Mouse (Mus musculus): Measurements from ENCODE around the gene Adam15. TPM values are rescaled to one million over a fixed set of nuclear protein-coding genes. Genes with fewer than 3 reads are reported as not detected.
A peak's percentile ranks its signal among the peaks of the same experiment; 100 is the strongest.

Gene Adam15
- polyA plus RNA-seq, 1 experiment: 78.4 TPM

DNA sequence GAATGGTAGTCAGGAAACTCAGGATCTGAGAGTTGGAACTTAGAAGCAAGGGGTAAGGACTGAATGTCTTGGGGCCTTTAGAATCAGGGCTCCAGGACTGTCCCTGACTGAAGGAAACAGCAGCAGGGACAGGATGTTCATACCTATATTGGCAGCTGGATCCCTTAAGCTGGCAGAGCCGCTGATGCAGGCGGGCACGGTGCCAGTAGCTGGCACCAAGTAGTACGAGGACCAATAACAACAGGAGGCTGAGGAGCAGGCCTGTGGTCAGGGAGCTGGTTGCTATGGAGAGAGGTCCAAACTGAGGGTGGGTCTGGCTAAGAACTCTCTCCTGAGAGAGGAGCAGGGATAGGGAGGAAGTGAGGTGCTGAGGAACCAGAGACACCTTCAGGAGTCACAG, 8.0 kb downstream of the Adam15 start:
- no peaks in the 10 kb centered on the region for H3K79me2 ChIP-seq (ENCODE audit: control insufficient read depth, insufficient read depth)
- no peak overlapping the region for H3K4me2 ChIP-seq (ENCODE audit: low read depth)
- no peaks in the 10 kb centered on the region for H3K36me3 ChIP-seq (ENCODE audit: control insufficient read depth, insufficient read depth)
- no peaks in the 10 kb centered on the region for H3K27me3 ChIP-seq (ENCODE audit: control insufficient read depth, insufficient read depth, insufficient read length)
- H3ac ChIP-seq (ENCODE audit: control insufficient read depth, insufficient read length): no peak overlapping the region
- TF ChIP-seq POLR2AphosphoS2 (IDR thresholded peaks at IDR 0.05; ENCODE audit: insufficient read length, low read depth): no peak
- TF ChIP-seq MYOG (IDR thresholded peaks at IDR 0.05; ENCODE audit: control insufficient read depth in 1 of 3, insufficient read depth in 1 of 3, insufficient read length in 2 of 3, low read depth in 2 of 3): no peak
- TF ChIP-seq CEBPB (IDR thresholded peaks at IDR 0.05; ENCODE audit: insufficient read depth, poor library complexity, severe bottlenecking): no peak
- no peak overlapping the region for H3K4me3 ChIP-seq

DNA sequence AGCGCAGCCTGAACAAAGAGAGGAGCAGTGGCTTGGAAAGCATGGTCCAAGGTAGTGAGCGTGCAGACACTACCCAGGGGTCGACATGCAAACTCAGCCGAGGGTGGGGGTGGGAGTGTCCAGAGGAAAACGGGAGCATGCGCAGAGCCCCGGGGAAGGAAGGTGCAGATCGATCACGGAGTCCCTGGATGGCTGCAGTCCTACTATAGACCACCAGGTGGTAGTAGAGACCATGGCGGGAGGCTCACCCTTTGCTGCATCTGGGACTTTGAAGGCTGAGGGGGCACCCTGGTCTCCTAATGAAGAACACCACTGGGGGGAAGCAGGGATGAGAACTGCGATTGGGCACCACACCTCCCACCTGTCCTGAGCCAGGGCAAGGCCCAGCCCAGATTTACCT, 9.3 kb downstream of the Adam15 start:
- Histone ChIP-seq H3K79me2 (ENCODE audit: control insufficient read depth, insufficient read depth) (no peaks in the 10 kb centered on the region), H3K4me3 (no peak overlapping the region), H3K36me3 (ENCODE audit: control insufficient read depth, insufficient read depth) (no peaks in the 10 kb centered on the region), H3ac (ENCODE audit: control insufficient read depth, insufficient read length) (no peak overlapping the region), H3K27me3 (ENCODE audit: control insufficient read depth, insufficient read depth, insufficient read length) (no peaks in the 10 kb centered on the region), H3K4me2 (ENCODE audit: low read depth) (no peak overlapping the region)
- TF ChIP-seq TCF3 (IDR thresholded peaks at IDR 0.05; ENCODE audit: insufficient read length, low read depth) (no peak), MAX (IDR thresholded peaks at IDR 0.05; ENCODE audit: low read depth) (no peak), MYOG (IDR thresholded peaks at IDR 0.05; ENCODE audit: control insufficient read depth in 1 of 3, insufficient read depth in 1 of 3, insufficient read length in 2 of 3, low read depth in 2 of 3) (no peak), TCF12 (IDR thresholded peaks at IDR 0.05; ENCODE audit: insufficient read depth, poor library complexity, severe bottlenecking) (no peak), MYOD1 (IDR thresholded peaks at IDR 0.05; ENCODE audit: control insufficient read depth in 1 of 3, insufficient read length in 2 of 3, low read depth in 2 of 3) (no peak), CEBPB (IDR thresholded peaks at IDR 0.05; ENCODE audit: insufficient read depth, poor library complexity, severe bottlenecking) (no peak), POLR2AphosphoS2 (IDR thresholded peaks at IDR 0.05; ENCODE audit: insufficient read length, low read depth) (no peak), E2F4 (IDR thresholded peaks at IDR 0.05; ENCODE audit: insufficient read depth) (no peak), SRF (IDR thresholded peaks at IDR 0.05; ENCODE audit: control insufficient read depth, insufficient read length, low read depth) (no peak), REST (IDR thresholded peaks at IDR 0.05; ENCODE audit: insufficient read depth, insufficient read length) (no peak), POLR2A (IDR thresholded peaks at IDR 0.05; ENCODE audit: insufficient read length, low read depth) (no peak)

GRCm38 (mm10) chr3:89339416-89339815, 10.4 kb downstream of the Adam15 start:
- H3K79me2 ChIP-seq (ENCODE audit: control insufficient read depth, insufficient read depth): no peaks in the 10 kb centered on the region
- no peak overlapping the region for H3K4me3 ChIP-seq
- H3ac ChIP-seq (ENCODE audit: control insufficient read depth, insufficient read length): no peak overlapping the region
- H3K36me3 ChIP-seq (ENCODE audit: control insufficient read depth, insufficient read depth): no peaks in the 10 kb centered on the region
- no peak for TF ChIP-seq MYOD1 (IDR thresholded peaks at IDR 0.05; ENCODE audit: control insufficient read depth in 1 of 3, insufficient read length in 2 of 3, low read depth in 2 of 3)
- no peak for TF ChIP-seq POLR2AphosphoS2 (IDR thresholded peaks at IDR 0.05; ENCODE audit: insufficient read length, low read depth)
- TF ChIP-seq MAX (IDR thresholded peaks at IDR 0.05; ENCODE audit: low read depth): no peak
- no peak for TF ChIP-seq TCF3 (IDR thresholded peaks at IDR 0.05; ENCODE audit: insufficient read length, low read depth)
- no peak for TF ChIP-seq CEBPB (IDR thresholded peaks at IDR 0.05; ENCODE audit: insufficient read depth, poor library complexity, severe bottlenecking)
- TF ChIP-seq MYOG (IDR thresholded peaks at IDR 0.05; ENCODE audit: control insufficient read depth in 1 of 3, insufficient read depth in 1 of 3, insufficient read length in 2 of 3, low read depth in 2 of 3): no peak
- TF ChIP-seq POLR2A (IDR thresholded peaks at IDR 0.05; ENCODE audit: insufficient read length, low read depth): no peak
- TF ChIP-seq TCF12 (IDR thresholded peaks at IDR 0.05; ENCODE audit: insufficient read depth, poor library complexity, severe bottlenecking): no peak
- TF ChIP-seq REST (IDR thresholded peaks at IDR 0.05; ENCODE audit: insufficient read depth, insufficient read length): no peak
- no peak for TF ChIP-seq SRF (IDR thresholded peaks at IDR 0.05; ENCODE audit: control insufficient read depth, insufficient read length, low read depth)
- no peak for TF ChIP-seq USF1 (IDR thresholded peaks at IDR 0.05; ENCODE audit: low read depth)
- no peak for TF ChIP-seq E2F4 (IDR thresholded peaks at IDR 0.05; ENCODE audit: insufficient read depth)
- no peaks in the 10 kb centered on the region for H3K27me3 ChIP-seq (ENCODE audit: control insufficient read depth, insufficient read depth, insufficient read length)
- no peak overlapping the region for H3K4me2 ChIP-seq (ENCODE audit: low read depth)

- no peaks in the 10 kb centered on the region for H3K36me3 ChIP-seq (ENCODE audit: control insufficient read depth, insufficient read depth)
Measured at GRCm38 (mm10) chr3:89337721-89338578, 11.8 kb downstream of the Adam15 start, which contains the start of gene Efna4. Efna4 (minus strand) TSS chr3:89338028.

More at GRCm38 (mm10) chr3:89337721-89338578, 11.8 kb downstream of the Adam15 start, which contains the start of gene Efna4:
- TF ChIP-seq POLR2A (IDR thresholded peaks at IDR 0.05; ENCODE audit: insufficient read length, low read depth) (peak; percentile 39), MYOD1 (IDR thresholded peaks at IDR 0.05; ENCODE audit: control insufficient read depth in 1 of 3, insufficient read length in 2 of 3, low read depth in 2 of 3) (peak in 1 of 3 experiments; percentile 3), REST (IDR thresholded peaks at IDR 0.05; ENCODE audit: insufficient read depth, insufficient read length) (no peak)
- H3K4me2 ChIP-seq (ENCODE audit: low read depth): peak within 1 kb of the TSS; percentile 93
- no peaks in the 10 kb centered on the region for H3K79me2 ChIP-seq (ENCODE audit: control insufficient read depth, insufficient read depth)
- H3K27me3 ChIP-seq (ENCODE audit: control insufficient read depth, insufficient read depth, insufficient read length): no peaks in the 10 kb centered on the region
- peak within 1 kb of the TSS; percentile 40 for H3K4me3 ChIP-seq
- H3ac ChIP-seq (ENCODE audit: control insufficient read depth, insufficient read length): peak within 1 kb of the TSS; percentile 59
